Mouse (Mus musculus): ENCODE results near the gene Mcm8.

DNA sequence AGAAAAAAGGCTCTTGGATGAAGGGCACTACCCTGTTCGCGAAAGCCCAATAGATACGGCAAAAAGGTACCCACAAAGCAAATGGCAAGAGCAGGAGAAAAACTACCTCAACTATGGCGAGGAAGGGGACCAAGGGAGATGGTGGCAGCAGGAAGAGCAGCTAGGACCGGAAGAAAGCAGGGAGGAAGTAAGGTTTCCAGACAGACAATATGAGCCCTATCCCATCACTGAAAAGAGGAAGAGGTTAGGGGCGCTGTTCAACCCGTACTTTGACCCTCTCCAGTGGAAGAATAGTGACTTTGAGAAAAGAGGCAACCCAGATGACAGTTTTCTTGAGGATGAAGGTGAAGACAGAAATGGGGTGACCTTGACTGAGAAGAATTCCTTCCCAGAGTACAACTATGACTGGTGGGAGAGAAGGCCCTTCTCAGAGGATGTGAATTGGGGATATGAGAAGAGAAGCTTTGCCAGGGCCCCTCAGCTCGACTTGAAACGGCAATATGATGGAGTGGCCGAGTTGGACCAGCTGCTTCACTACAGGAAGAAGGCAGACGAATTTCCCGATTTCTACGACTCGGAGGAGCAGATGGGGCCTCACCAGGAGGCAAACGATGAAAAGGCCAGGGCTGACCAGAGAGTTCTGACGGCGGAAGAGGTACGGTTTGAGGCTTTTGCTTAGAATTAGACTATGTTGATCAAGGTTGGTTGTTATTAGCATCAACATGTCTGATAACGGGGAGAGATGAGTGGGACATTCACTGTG, 22.3 kb upstream of the Mcm8 start:
- no peak for TF ChIP-seq CTCF (IDR thresholded peaks at IDR 0.05; ENCODE audit: low read depth)
- TF ChIP-seq EP300 (IDR thresholded peaks at IDR 0.05; ENCODE audit: low read depth), result no peak
